Comparison of ENCODE assay signal across 13 mouse cellular contexts in the genomic region with DNA sequence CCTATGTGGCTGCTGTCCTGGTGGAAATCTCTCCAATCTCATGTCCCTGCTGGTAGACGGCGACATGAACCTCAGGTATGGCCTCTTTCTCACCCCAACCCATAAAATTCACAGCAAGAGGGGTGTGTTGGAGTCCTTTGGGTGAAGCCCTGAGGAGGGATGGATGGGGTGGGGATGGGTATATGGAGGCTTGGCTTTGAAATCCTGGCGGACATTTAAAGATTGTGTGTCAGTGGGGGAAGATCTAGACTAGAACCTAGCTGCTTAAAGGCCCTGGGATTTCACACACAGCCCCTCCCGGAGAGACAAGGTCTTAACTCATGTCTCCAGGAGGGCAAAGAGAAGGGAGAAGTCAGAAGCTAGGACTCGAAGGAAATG. TPM values are rescaled to one million over a fixed set of nuclear protein-coding genes. Genes with fewer than 3 reads are reported as not detected.
DNase-seq lines count a peak whose midpoint lies in the region; ATAC-seq lines count a peak whose summit lies in the region.
"Had no signal": no experiment of that assay in that cellular context is flagged by ENCODE, and none has a peak within 500 bp of the region (broad histone marks: within the 10 kb centered on the region; RNA-seq: fewer than 3 reads in every experiment).

No protein-coding gene starts in this region.

- ATAC-seq in heart, embryonic 16.5 days (replicated peaks; ENCODE audit: extremely low read depth, insufficient read depth, low FRiP score) = no peak
- no peak for ATAC-seq in embryonic facial prominence, embryonic 12.5 days (ENCODE audit: insufficient number of reproducible peaks, insufficient read depth, low FRiP score, low TSS enrichment)
- ATAC-seq in hindbrain, embryonic 12.5 days (ENCODE audit: low FRiP score) = no peak; the same call in 1 of the 2 replicates
- no peak; the same call in 1 of the 2 replicates for ATAC-seq in midbrain, embryonic 12.5 days (ENCODE audit: low FRiP score, low read depth)

- H3K36me3 ChIP-seq in heart, embryonic 16.5 days (ENCODE audit: control insufficient read depth, insufficient read depth) = no peaks in the 10 kb centered on the region
- H3K36me3 ChIP-seq in embryonic facial prominence, embryonic 12.5 days = no peaks in the 10 kb centered on the region
- H3K36me3 ChIP-seq in hindbrain, embryonic 12.5 days = no peaks in the 10 kb centered on the region
- no peaks in the 10 kb centered on the region for H3K36me3 ChIP-seq in midbrain, embryonic 12.5 days

- no peak overlapping the region for H3K9ac ChIP-seq in heart, embryonic 16.5 days (ENCODE audit: low read length)
- H3K9ac ChIP-seq in embryonic facial prominence, embryonic 12.5 days = no peak overlapping the region
- peak overlapping the region; percentile 41; the same call in 1 of the 2 replicates for H3K9ac ChIP-seq in hindbrain, embryonic 12.5 days
- H3K9ac ChIP-seq in midbrain, embryonic 12.5 days (replicated peaks) = peak overlapping the region; percentile 48; the same call in 1 of the 2 replicates

- intact Hi-C loops in heart, postnatal 25 days (cut with DNase I) = loop anchor here (5.0 kb wide), 1 partner anchor 420 kb away; a partner anchor contains a TSS

- peaks cover 21% of the 10 kb centered on the region for H3K27me3 ChIP-seq in heart, embryonic 16.5 days (ENCODE audit: control insufficient read depth, insufficient read depth, low read length)
- peaks cover 40% of the 10 kb centered on the region for H3K27me3 ChIP-seq in embryonic facial prominence, embryonic 12.5 days
- peaks cover 37% of the 10 kb centered on the region for H3K27me3 ChIP-seq in hindbrain, embryonic 12.5 days
- H3K27me3 ChIP-seq in midbrain, embryonic 12.5 days = peaks cover 37% of the 10 kb centered on the region
- H3K27me3 ChIP-seq: CH12.LX had no signal

- H3K4me3 ChIP-seq in heart, embryonic 16.5 days (ENCODE audit: low read length) = peak overlapping the region; percentile 52
- peak overlapping the region; percentile 40; the same call in 1 of the 2 replicates for H3K4me3 ChIP-seq in embryonic facial prominence, embryonic 12.5 days
- H3K4me3 ChIP-seq in hindbrain, embryonic 12.5 days = peak overlapping the region; percentile 45
- H3K4me3 ChIP-seq in midbrain, embryonic 12.5 days = peak overlapping the region; percentile 40

- H3K4me1 ChIP-seq in heart, embryonic 16.5 days (ENCODE audit: control insufficient read depth, insufficient read depth, low read length) = no peaks in the 10 kb centered on the region; the same call in 1 of the 2 replicates
- H3K4me1 ChIP-seq in embryonic facial prominence, embryonic 12.5 days = peaks cover 8% of the 10 kb centered on the region; the same call in 1 of the 2 replicates
- peaks cover 4% of the 10 kb centered on the region; the same call in 1 of the 2 replicates for H3K4me1 ChIP-seq in hindbrain, embryonic 12.5 days
- H3K4me1 ChIP-seq in midbrain, embryonic 12.5 days = peaks cover 7% of the 10 kb centered on the region; the same call in 1 of the 2 replicates

- H3K4me2 ChIP-seq in heart, embryonic 16.5 days (ENCODE audit: low read depth, low read length) = peak overlapping the region; percentile 72; the same call in 1 of the 2 replicates
- peak overlapping the region; percentile 73 for H3K4me2 ChIP-seq in embryonic facial prominence, embryonic 12.5 days (replicated peaks)
- peak overlapping the region; percentile 64 for H3K4me2 ChIP-seq in hindbrain, embryonic 12.5 days (replicated peaks)
- H3K4me2 ChIP-seq in midbrain, embryonic 12.5 days (replicated peaks) = peak overlapping the region; percentile 52

- H3K27ac ChIP-seq in heart, embryonic 16.5 days (ENCODE audit: low read length) = no peak overlapping the region
- H3K27ac ChIP-seq in embryonic facial prominence, embryonic 12.5 days = no peak overlapping the region
- no peak overlapping the region for H3K27ac ChIP-seq in hindbrain, embryonic 12.5 days
- no peak overlapping the region for H3K27ac ChIP-seq in midbrain, embryonic 12.5 days (replicated peaks)

- DNase-seq in heart, postnatal 25 days (ENCODE audit: low spot score) = no peak
- no peak for DNase-seq in right cerebral cortex, postnatal 4 days
- no peak for DNase-seq in cerebellum, postnatal 14 days
- DNase-seq in right cerebral cortex, postnatal 14 days = no peak
- DNase-seq: gastrocnemius, postnatal 25 days had no signal

- H3K9me3 ChIP-seq in heart, embryonic 16.5 days (replicated peaks; ENCODE audit: control insufficient read depth, low read length) = no peaks in the 10 kb centered on the region
- H3K9me3 ChIP-seq in embryonic facial prominence, embryonic 12.5 days = no peaks in the 10 kb centered on the region
- H3K9me3 ChIP-seq in hindbrain, embryonic 12.5 days (replicated peaks) = no peaks in the 10 kb centered on the region
- no peaks in the 10 kb centered on the region for H3K9me3 ChIP-seq in midbrain, embryonic 12.5 days

- WGBS in heart, embryonic 16.5 days = 41% methylated on average over 5 of the region's 5 CpGs
- WGBS in embryonic facial prominence, embryonic 12.5 days = 41% methylated on average over 5 of the region's 5 CpGs
- 38% methylated on average over 5 of the region's 5 CpGs for WGBS in hindbrain, embryonic 12.5 days
- 47% methylated on average over 5 of the region's 5 CpGs for WGBS in midbrain, embryonic 12.5 days

RNA-seq across cellular contexts. Expression of a gene that starts 0.9 kb away (rescaled TPM):
- polyA plus RNA-seq in heart, embryonic 16.5 days (2015; fragmentation: Nextera tagmentation; extraction: Ambion mirVana) = 0.65 and 0.83 TPM in 2 replicates
- total RNA-seq in heart, postnatal 25 days (2021) = not detected
- 1.2 and 2.5 TPM in 2 replicates for polyA plus RNA-seq in embryonic facial prominence, embryonic 12.5 days (2016; fragmentation: Nextera tagmentation; extraction: Ambion mirVana)
- polyA plus RNA-seq in hindbrain, embryonic 12.5 days (2016; fragmentation: Nextera tagmentation; extraction: Ambion mirVana) = 24.8 and 25.5 TPM in 2 replicates
- 15.0 and 16.4 TPM in 2 replicates for polyA plus RNA-seq in midbrain, embryonic 12.5 days (2016; fragmentation: Nextera tagmentation; extraction: Ambion mirVana)
- total RNA-seq: CH12.LX; common myeloid progenitor, adult 5-6 weeks; gastrocnemius, postnatal 25 days had no signal

RNA-seq across cellular contexts. Expression of a gene that starts 33.1 kb away (rescaled TPM):
- polyA plus RNA-seq in heart, embryonic 16.5 days (2015; fragmentation: Nextera tagmentation; extraction: Ambion mirVana) = not detected in 2 replicates
- total RNA-seq in heart, postnatal 25 days (2021) = not detected
- not detected in 2 replicates for polyA plus RNA-seq in embryonic facial prominence, embryonic 12.5 days (2016; fragmentation: Nextera tagmentation; extraction: Ambion mirVana)
- not detected in 2 replicates for polyA plus RNA-seq in hindbrain, embryonic 12.5 days (2016; fragmentation: Nextera tagmentation; extraction: Ambion mirVana)
- not detected in 2 replicates for polyA plus RNA-seq in midbrain, embryonic 12.5 days (2016; fragmentation: Nextera tagmentation; extraction: Ambion mirVana)
- total RNA-seq: adrenal gland, adult 2 months; CH12.LX; common myeloid progenitor, adult 5-6 weeks; gastrocnemius, postnatal 25 days; layer of hippocampus, postnatal 10 days had no signal
- polyA plus RNA-seq: adrenal gland, adult 2 months had no signal

Comparison
In these comparisons a context has a peak if more than half of its experiments do, and no peak if none do; other contexts are left out.
1. H3K9ac ChIP-seq: peak in hindbrain, embryonic 12.5 days (single experiment) and midbrain, embryonic 12.5 days (single experiment); none in heart, embryonic 16.5 days (single experiment) and embryonic facial prominence, embryonic 12.5 days (single experiment).
2. Peak in every context shown above with its lines, with median percentiles within 50 percentile points of each other: H3K4me2 ChIP-seq and H3K4me3 ChIP-seq.